Mouse (Mus musculus) liver, embryonic 13.5 days (tissue): Measurements from ENCODE around the gene 4930539E08Rik. TPM values are rescaled to one million over a fixed set of nuclear protein-coding genes. Genes with fewer than 3 reads are reported as not detected.

ENCODE experiments used
- ATAC-seq: fragments of 200-750 bp; cut with Nextera tagmentation; 2 replicates; pipeline ENCODE4 v1.8.0; 2017; ENCODE audit warnings: low read depth, mild to moderate bottlenecking, moderate number of reproducible peaks, moderate library complexity
- DNase-seq: peaks from one replicate; pipeline ENCODE4 v3.0.0; 2022
- H3K27ac ChIP-seq: fragments of 300-500 bp; sonication (generic); 2 replicates; pipeline ENCODE4 v1.5.1; 2015; ENCODE audit warnings: moderate library complexity, mild to moderate bottlenecking, inconsistent platforms
- H3K27me3 ChIP-seq: fragments of 300-500 bp; sonication (generic); 2 replicates; pipeline ENCODE4 v1.6.1; 2015; ENCODE audit warnings: mild to moderate bottlenecking, inconsistent platforms
- H3K36me3 ChIP-seq: fragments of 300-500 bp; sonication (generic); 2 replicates; pipeline ENCODE4 v1.6.1; 2015; ENCODE audit warnings: mild to moderate bottlenecking, inconsistent platforms
- H3K4me1 ChIP-seq: fragments of 300-500 bp; sonication (generic); replicated peaks from 2 replicates; pipeline ENCODE4 v1.6.1; 2015; ENCODE audit warnings: inconsistent platforms
- H3K4me2 ChIP-seq: fragments of 300-500 bp; sonication (generic); 2 replicates; pipeline ENCODE4 v1.6.1; 2015; ENCODE audit warnings: inconsistent platforms, mild to moderate bottlenecking, moderate library complexity
- H3K4me3 ChIP-seq: fragments of 300-500 bp; sonication (generic); replicated peaks from 2 replicates; pipeline ENCODE4 v1.5.1; 2015; ENCODE audit warnings: mild to moderate bottlenecking, inconsistent platforms
- H3K9ac ChIP-seq: fragments of 300-500 bp; sonication (generic); 2 replicates; pipeline ENCODE4 v1.6.1; 2015; ENCODE audit warnings: mild to moderate bottlenecking, inconsistent platforms
- H3K9me3 ChIP-seq: fragments of 300-500 bp; sonication (generic); replicated peaks from 2 replicates; pipeline ENCODE4 v1.6.1; 2016; ENCODE audit warnings: inconsistent platforms
- WGBS: fragments of 180-500 bp; shearing (Covaris S2); methylation state at CpG from one replicate; pipeline ENCODE4 v1.1.7; 2015; ENCODE audit not compliant: insufficient replicate concordance; 5-methylcytosine and 5-hydroxymethylcytosine counted together
- polyA plus RNA-seq: library from polyadenylated mRNA; unstranded; fragments of >200 nt; fragmentation: Nextera tagmentation; extraction: Ambion mirVana; gene quantifications from 2 replicates; pipeline ENCODE4 v1.2.1, GENCODE M21; 2015

The 4930539E08Rik gene
- polyA plus RNA-seq, 1 experiment from 2014 or later, result 0.15 TPM

- Histone ChIP-seq H3K4me1 (peaks cover 26% of the 10 kb centered on the region), H3K27me3 (peaks cover 12% of the 10 kb centered on the region; the same call in 1 of the 2 replicates), H3K4me3 (no peak overlapping the region), H3K9ac (no peak overlapping the region), H3K27ac (no peak overlapping the region), H3K36me3 (no peaks in the 10 kb centered on the region), H3K4me2 (no peak overlapping the region), H3K9me3 (no peaks in the 10 kb centered on the region)
- no peak for DNase-seq
- WGBS, result 49% methylated on average over 11 of the region's 11 CpGs
- no peak for ATAC-seq
Measured at GRCm38 (mm10) chr17:28871831-28872230, 43.3 kb downstream of the 4930539E08Rik start.

GRCm38 (mm10) chr17:28870435-28870834 is 44.7 kb downstream of the 4930539E08Rik start:
- Histone ChIP-seq H3K4me2 (no peak overlapping the region), H3K27me3 (0 out of 2 replicates have a peak, but pooled peaks cover 3% of the 10 kb centered on the region), H3K36me3 (no peaks in the 10 kb centered on the region), H3K4me1 (peaks cover 19% of the 10 kb centered on the region), H3K9me3 (no peaks in the 10 kb centered on the region), H3K9ac (no peak overlapping the region), H3K4me3 (no peak overlapping the region), H3K27ac (no peak overlapping the region)
- no peak for ATAC-seq
- DNase-seq, result no peak
- 55% methylated on average over 5 of the region's 5 CpGs for WGBS

- ATAC-seq, result no peak
Measured at GRCm38 (mm10) chr17:28869412-28870110, 45.6 kb downstream of the 4930539E08Rik start.

GRCm38 (mm10) chr17:28867381-28867780 is 47.7 kb downstream of the 4930539E08Rik start:
- no peaks in the 10 kb centered on the region for H3K36me3 ChIP-seq
- DNase-seq (no peak), ATAC-seq (no peak)
- no peak overlapping the region for H3K27ac ChIP-seq
- H3K9ac ChIP-seq, result no peak overlapping the region
- H3K9me3 ChIP-seq, result no peaks in the 10 kb centered on the region
- 0 out of 2 replicates have a peak, but pooled peaks cover 3% of the 10 kb centered on the region for H3K27me3 ChIP-seq
- H3K4me1 ChIP-seq, result peaks cover 14% of the 10 kb centered on the region; the same call in 1 of the 2 replicates
- H3K4me3 ChIP-seq, result no peak overlapping the region
- H3K4me2 ChIP-seq, result no peak overlapping the region
- 48% methylated on average over 4 of the region's 4 CpGs for WGBS

More at GRCm38 (mm10) chr17:28869412-28870110, 45.6 kb downstream of the 4930539E08Rik start:
- Histone ChIP-seq H3K27ac (no peak overlapping the region), H3K27me3 (0 out of 2 replicates have a peak, but pooled peaks cover 3% of the 10 kb centered on the region), H3K4me2 (no peak overlapping the region), H3K36me3 (no peaks in the 10 kb centered on the region), H3K9ac (no peak overlapping the region), H3K9me3 (no peaks in the 10 kb centered on the region), H3K4me3 (no peak overlapping the region), H3K4me1 (peaks cover 14% of the 10 kb centered on the region; the same call in 1 of the 2 replicates)
- DNase-seq, result no peak
- 51% methylated on average over 9 of the region's 9 CpGs for WGBS

- DNase-seq (no peak), ATAC-seq (no peak)
- Histone ChIP-seq H3K27me3 (0 out of 2 replicates have a peak, but pooled peaks cover 3% of the 10 kb centered on the region), H3K9me3 (no peaks in the 10 kb centered on the region), H3K4me3 (no peak overlapping the region), H3K27ac (no peak overlapping the region), H3K9ac (no peak overlapping the region), H3K4me1 (peaks cover 14% of the 10 kb centered on the region; the same call in 1 of the 2 replicates), H3K4me2 (no peak overlapping the region), H3K36me3 (no peaks in the 10 kb centered on the region)
Measured at GRCm38 (mm10) chr17:28866921-28867320, 48.2 kb downstream of the 4930539E08Rik start.

GRCm38 (mm10) chr17:28864464-28864863 is 50.7 kb downstream of the 4930539E08Rik start:
- Histone ChIP-seq H3K4me3 (no peak overlapping the region), H3K36me3 (no peaks in the 10 kb centered on the region), H3K4me2 (no peak overlapping the region), H3K27me3 (no peaks in the 10 kb centered on the region), H3K4me1 (0 out of 2 replicates have a peak, but pooled peaks cover 5% of the 10 kb centered on the region), H3K9me3 (no peaks in the 10 kb centered on the region), H3K9ac (no peak overlapping the region), H3K27ac (no peak overlapping the region)
- DNase-seq (no peak), ATAC-seq (no peak)
- 54% methylated on average over 6 of the region's 6 CpGs for WGBS

- Histone ChIP-seq H3K4me3 (no peak overlapping the region), H3K9me3 (no peaks in the 10 kb centered on the region), H3K36me3 (no peaks in the 10 kb centered on the region), H3K27ac (no peak overlapping the region), H3K4me2 (no peak overlapping the region), H3K4me1 (no peaks in the 10 kb centered on the region), H3K9ac (no peak overlapping the region), H3K27me3 (no peaks in the 10 kb centered on the region)
- no peak for ATAC-seq
- no peak for DNase-seq
- WGBS, result 50% methylated on average over 7 of the region's 7 CpGs
Measured at GRCm38 (mm10) chr17:28863926-28864325, 51.2 kb downstream of the 4930539E08Rik start.

GRCm38 (mm10) chr17:28858205-28858604 is 56.9 kb downstream of the 4930539E08Rik start, which contains the start of gene Pnpla1:
Pnpla1 (plus strand) TSS chr17:28858411.
- Histone ChIP-seq H3K36me3 (no peaks in the 10 kb centered on the region), H3K27me3 (peaks cover 12% of the 10 kb centered on the region), H3K27ac (no peak within 1 kb of the TSS), H3K9me3 (no peaks in the 10 kb centered on the region), H3K4me3 (no peak within 1 kb of the TSS), H3K4me1 (peaks cover 9% of the 10 kb centered on the region; the same call in 1 of the 2 replicates), H3K4me2 (no peak within 1 kb of the TSS), H3K9ac (no peak within 1 kb of the TSS)
- ATAC-seq (no peak), DNase-seq (no peak)
- WGBS, result 32% methylated on average over 12 of the region's 12 CpGs

- no peak overlapping the region for H3K4me2 ChIP-seq
- WGBS, result 49% methylated on average over 3 of the region's 3 CpGs
- H3K9me3 ChIP-seq, result no peaks in the 10 kb centered on the region
- no peak overlapping the region for H3K9ac ChIP-seq
- H3K4me1 ChIP-seq, result peaks cover 9% of the 10 kb centered on the region; the same call in 1 of the 2 replicates
- no peaks in the 10 kb centered on the region for H3K36me3 ChIP-seq
- ATAC-seq (no peak), DNase-seq (no peak)
- no peak overlapping the region for H3K4me3 ChIP-seq
- H3K27me3 ChIP-seq, result peaks cover 12% of the 10 kb centered on the region
- no peak overlapping the region for H3K27ac ChIP-seq
Measured at GRCm38 (mm10) chr17:28856030-28856429, 59.1 kb downstream of the 4930539E08Rik start.

GRCm38 (mm10) chr17:28855166-28855885 is 59.8 kb downstream of the 4930539E08Rik start:
- peaks cover 12% of the 10 kb centered on the region for H3K27me3 ChIP-seq
- H3K4me3 ChIP-seq, result no peak overlapping the region
- ATAC-seq (no peak), DNase-seq (peak; percentile 39)
- peaks cover 9% of the 10 kb centered on the region; the same call in 1 of the 2 replicates for H3K4me1 ChIP-seq
- no peak overlapping the region for H3K9ac ChIP-seq
- H3K9me3 ChIP-seq, result no peaks in the 10 kb centered on the region
- no peak overlapping the region for H3K27ac ChIP-seq
- H3K36me3 ChIP-seq, result no peaks in the 10 kb centered on the region
- 69% methylated on average over 9 of the region's 9 CpGs for WGBS
- no peak overlapping the region for H3K4me2 ChIP-seq

- H3K4me3 ChIP-seq, result no peak overlapping the region
- peaks cover 12% of the 10 kb centered on the region for H3K27me3 ChIP-seq
- no peak overlapping the region for H3K9ac ChIP-seq
- H3K4me2 ChIP-seq, result no peak overlapping the region
- ATAC-seq, result no peak
- WGBS, result 59% methylated on average over 7 of the region's 7 CpGs
- no peak overlapping the region for H3K27ac ChIP-seq
- DNase-seq, result no peak
- H3K36me3 ChIP-seq, result no peaks in the 10 kb centered on the region
- H3K9me3 ChIP-seq, result no peaks in the 10 kb centered on the region
- H3K4me1 ChIP-seq, result peaks cover 9% of the 10 kb centered on the region; the same call in 1 of the 2 replicates
Measured at GRCm38 (mm10) chr17:28854377-28854776, 60.7 kb downstream of the 4930539E08Rik start.
